Mouse (Mus musculus) lung, adult 2 months (tissue): ENCODE measurements at regions not wholly inside any gene's neighbourhood (a gene's known extent, or its start where the extent isn't known, plus 50 kb on each side); places are given as distances from the start of the nearest gene placed in this dataset.

ENCODE experiments used
- CTCF ChIP-seq: fragments of 200-500 bp; IDR thresholded peaks from 2 replicates; pipeline ENCODE4 v1.5.1; 2011; ENCODE audit warnings: mild to moderate bottlenecking, low read length, control low read depth; ENCODE audit not compliant: insufficient read depth
- POLR2A ChIP-seq: fragments of 200-500 bp; IDR thresholded peaks from 2 replicates; pipeline ENCODE4 v1.6.1; 2011; ENCODE audit warnings: low read depth, mild to moderate bottlenecking, control low read depth, low read length, borderline replicate concordance; ENCODE audit errors: extremely low read depth

- TF ChIP-seq CTCF (no peak), POLR2A (no peak)
These were observed 118.5 kb upstream of the Sox14 start for GRCm38 (mm10) chr9:99994285-99995144.
